Mouse (Mus musculus): Measurements from ENCODE around the gene Tead1.

Gene Tead1

DNA sequence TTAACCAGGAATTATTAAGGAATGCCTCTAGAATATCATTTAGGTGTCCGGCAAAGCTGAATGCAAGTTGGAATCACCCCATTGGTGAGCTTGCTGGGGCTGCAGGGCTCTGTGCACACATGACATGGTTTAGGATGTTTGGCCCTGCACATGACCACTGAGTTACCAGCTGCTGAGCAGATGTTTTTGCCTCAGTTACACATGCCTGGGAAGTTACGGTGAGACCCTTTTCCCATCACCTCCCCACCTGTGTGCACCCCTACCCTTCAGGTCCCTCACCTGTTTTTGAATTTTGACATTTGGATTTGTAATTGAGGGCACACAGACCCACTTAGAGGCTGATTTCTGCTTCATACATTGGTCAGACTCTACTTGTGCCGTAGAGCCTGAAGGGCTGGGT is 6.9 kb downstream of the Tead1 start:
- DNase-seq (ENCODE audit: extremely low spot score, low spot score) = no peak

DNA sequence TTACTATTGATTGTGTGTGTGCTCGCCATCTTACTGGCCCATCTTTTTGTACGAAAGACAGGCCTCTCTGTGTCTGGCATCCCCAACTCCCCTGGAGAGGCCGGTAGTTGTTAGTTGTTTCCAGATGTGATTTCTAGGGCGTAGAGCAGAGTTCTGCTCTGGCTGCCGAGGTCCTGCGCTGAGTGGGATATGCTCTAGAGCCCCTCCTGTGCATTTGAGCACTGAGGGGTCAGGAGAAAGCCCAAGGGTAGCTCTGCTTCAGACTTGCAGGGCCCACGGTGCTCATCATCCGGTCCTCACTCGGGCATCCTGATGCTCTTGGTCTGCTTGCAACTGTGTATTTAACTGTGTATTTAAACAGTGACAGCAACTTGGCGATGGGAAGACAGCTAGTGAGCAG is 7.5 kb downstream of the Tead1 start:
- DNase-seq (ENCODE audit: extremely low spot score, low spot score) = peak; percentile 49

DNA sequence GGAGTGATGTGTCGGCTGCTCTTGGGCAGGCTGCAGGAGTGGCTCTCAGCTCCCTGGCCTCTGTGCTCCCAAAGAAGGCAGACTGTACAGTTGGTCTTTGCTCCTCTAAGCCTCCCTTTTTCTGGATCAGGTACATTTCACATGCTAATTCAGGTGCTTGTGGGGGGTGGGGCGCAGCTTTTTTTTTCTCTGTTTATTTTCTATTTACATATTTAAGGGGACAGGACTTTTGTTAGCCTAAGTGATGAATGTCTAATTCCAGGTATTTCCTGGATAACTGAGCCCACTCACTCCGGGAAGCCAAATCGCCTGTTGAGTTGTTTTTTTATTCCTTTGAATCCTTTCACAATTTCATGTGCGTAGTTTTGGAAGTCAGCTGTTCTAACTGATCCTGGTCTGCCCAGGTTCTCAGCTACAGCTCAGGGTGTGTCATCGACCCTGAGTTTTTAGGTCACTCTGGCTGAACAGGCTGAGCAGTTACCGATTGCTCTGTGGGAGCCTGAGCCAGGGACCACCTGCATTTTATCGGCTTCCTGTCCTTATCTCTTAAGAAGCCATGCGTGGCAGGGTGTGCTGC is 9.4 kb downstream of the Tead1 start:
- no peak for DNase-seq (ENCODE audit: extremely low spot score, low spot score)

DNA sequence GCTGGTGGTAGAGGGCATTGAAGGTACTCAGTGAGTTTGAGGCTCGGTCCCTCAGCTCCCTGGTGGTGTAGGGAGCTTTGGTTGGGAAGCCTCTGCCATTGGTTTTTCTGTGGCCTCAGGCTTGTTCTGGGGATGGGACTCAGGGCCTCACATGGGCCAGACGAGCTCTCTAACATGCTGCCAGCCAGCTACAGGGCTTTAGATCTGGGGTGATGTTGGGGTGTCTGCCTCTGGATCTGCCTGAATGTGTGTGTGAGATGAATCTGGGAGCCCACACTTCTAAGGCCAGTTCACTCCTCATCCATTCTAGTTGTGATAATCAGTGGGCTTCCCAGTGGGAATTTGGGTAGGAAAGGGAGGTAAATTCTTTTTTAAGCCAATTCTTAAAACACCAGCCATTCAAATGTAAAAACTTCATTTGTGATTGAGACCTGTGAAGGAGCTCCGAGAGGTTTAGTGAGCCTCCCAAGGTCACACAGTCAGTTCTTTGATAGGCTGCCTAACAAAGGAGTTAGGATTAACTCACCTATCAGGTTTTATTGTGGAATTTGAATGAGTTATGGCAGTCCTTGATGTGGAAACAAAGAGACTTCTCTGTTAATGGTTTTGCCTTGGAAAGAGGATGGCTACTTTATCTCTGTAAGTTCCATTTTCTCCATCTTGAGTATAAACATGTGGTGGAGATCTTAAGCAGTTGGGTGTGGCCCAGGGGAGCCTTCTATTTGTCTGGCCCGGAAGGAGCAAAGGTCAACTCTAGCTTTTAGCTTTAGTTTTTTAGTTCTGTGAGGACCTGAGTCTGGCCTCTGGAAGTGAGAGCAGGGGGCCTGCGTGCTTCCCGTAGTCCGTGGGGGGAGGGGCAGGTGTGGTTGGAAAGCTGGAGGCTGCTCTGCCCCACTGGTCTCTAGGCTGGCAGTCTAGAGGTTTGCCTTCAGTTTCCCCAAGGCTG is 12.0 kb downstream of the Tead1 start:
- DNase-seq (ENCODE audit: extremely low spot score, low spot score) = no peak

DNA sequence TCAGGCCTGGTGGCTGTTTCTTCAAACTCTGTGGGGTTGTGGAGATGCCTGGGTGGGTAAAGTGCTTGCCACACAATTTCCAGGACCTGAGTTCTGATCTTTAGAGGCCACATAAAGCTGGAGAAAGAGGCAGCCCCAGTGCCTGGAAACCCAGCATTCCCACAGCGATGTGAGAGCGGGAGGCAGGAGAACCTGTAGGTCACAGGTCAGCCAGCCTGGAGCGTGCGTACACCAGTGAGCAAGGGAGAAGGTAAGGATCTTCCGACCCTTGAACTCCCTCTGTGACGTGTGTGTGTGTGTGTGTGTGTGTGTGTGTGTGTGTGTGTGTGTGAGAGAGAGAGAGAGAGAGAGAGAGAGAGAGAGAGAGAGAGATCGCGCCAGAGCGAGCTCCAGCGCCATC is 14.4 kb downstream of the Tead1 start:
- DNase-seq (ENCODE audit: extremely low spot score, low spot score) = no peak

DNA sequence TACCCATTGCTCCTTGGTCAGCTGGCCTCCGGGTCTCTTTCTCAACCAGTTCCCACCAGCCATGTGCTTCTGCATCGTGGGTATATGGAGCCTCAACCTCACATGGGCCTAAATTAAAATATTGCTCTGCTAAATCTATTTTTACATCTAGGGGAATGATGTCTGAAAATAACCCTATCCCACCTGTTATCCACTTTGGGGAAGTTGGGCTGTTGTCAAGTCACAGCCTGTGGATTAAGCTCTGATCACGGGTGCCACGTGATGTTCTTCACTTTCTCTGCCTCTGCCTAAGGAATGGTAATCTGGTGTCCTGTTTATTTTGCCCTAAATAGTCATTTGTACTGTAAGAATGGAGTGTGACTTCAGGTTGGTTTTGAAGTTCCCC is 17.7 kb downstream of the Tead1 start:
- no peak for DNase-seq (ENCODE audit: extremely low spot score, low spot score)

DNA sequence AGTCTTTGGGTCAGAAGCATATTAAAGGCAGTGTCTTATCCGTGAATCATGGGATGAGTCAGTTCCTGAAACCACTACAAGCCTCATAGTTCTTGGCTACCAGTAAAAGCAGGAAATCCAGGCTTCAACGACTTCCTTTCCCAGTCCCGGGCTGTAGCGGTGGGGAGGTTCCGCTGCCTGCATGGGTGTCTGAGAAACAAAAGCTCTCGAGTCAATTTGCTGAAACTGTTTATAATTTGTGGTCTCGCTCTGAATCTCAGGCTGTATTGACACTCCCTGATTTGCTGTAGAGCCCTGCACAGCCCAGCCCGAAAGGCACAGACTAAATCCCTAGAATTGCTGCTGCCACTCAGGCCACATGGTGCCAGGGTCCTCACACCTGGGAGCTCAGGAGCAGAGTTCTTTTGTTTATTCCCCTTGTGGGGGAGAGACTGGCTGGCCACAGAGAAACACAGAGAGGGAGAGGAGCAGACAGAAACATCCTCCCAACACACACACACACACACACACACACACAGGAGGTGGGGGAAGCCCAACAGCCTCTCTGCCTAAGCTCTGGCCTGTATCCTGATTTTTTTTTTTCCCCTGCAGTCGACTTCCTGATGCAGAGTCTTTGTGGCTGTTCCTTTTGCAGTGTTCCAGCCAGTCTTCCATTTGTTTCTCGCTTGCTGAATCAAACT is 18.2 kb downstream of the Tead1 start:
- no peak for DNase-seq (ENCODE audit: extremely low spot score, low spot score)

DNA sequence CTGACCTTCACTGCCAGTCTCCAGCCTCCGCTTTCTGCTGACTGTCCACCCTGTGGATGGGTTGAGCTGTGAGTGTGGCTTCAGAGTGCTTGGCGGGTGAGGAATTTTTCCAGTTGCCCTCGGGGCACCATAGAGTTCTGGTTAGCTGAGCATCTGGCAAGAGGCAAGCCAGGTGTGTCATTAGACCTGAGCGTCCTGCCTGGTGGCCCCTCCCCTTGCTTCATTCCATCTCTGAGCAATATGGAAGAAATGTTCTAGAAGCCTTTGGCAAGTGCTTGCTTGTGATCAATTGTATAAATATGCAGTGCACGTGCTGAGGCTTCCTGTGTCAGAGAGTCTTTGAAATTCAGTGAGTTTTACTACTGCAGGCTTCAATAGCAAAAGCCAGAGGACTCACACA is 21.0 kb downstream of the Tead1 start:
- DNase-seq (ENCODE audit: extremely low spot score, low spot score) = no peak

DNA sequence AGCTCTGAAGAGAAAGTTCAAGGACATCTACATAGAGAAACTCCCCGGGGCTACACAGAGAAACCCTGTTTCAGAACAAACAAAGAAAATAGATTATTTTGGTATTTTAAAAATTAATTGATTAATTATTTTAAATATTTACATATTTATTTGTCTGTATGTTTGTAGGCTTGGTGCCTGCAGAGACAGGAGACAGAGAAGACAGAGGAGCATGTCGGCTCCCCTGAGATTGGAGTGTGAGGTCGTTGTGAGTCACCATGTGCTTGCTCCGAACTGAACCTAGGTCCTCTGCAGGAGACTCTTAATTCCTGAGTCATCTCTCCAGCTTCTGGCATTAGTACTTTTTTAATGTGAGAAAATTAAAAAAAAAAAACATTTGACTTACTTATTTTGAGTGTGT is 24.2 kb downstream of the Tead1 start:
- no peak for DNase-seq (ENCODE audit: extremely low spot score, low spot score)

DNA sequence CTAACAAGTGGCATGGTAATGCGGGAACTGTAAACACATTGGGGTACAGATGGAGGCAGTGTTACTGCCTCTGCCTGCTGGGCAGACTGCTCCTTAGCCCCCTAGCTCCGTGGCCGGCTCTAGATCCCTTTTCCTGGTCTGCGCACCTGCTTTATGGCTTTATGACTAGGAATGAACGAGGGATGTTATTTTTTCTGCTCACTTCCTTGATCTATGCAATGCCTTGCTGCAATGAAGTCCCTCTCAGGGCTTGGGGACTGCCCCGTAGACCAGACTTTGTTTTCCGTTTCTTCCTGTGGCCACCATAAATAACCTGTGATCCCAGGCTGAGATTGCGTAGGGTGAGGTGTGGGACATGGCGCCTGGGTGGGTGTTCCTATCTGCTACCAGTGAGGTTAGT is 26.8 kb downstream of the Tead1 start:
- no peak for DNase-seq (ENCODE audit: extremely low spot score, low spot score)

DNA sequence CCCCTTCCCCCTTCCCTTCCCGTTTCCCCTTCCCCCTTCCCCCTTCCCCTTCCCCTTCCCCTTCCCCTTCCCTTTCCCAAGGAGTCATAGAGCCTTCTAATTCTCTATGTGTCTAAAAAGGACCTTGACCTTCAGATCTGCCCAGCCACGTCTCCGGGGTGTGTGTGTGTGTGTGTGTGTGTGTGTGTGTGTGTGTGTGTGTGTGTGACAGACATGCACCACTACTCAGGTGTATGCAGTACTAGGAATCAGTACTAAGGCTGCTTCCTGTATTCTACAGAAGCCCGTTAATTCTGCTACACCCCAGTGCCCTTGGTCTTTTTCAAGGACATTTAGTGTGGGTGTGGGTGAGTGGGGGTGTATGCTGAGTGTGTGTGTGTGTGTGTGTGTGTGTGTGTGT is 27.6 kb downstream of the Tead1 start:
- no peak for DNase-seq (ENCODE audit: extremely low spot score, low spot score)

DNA sequence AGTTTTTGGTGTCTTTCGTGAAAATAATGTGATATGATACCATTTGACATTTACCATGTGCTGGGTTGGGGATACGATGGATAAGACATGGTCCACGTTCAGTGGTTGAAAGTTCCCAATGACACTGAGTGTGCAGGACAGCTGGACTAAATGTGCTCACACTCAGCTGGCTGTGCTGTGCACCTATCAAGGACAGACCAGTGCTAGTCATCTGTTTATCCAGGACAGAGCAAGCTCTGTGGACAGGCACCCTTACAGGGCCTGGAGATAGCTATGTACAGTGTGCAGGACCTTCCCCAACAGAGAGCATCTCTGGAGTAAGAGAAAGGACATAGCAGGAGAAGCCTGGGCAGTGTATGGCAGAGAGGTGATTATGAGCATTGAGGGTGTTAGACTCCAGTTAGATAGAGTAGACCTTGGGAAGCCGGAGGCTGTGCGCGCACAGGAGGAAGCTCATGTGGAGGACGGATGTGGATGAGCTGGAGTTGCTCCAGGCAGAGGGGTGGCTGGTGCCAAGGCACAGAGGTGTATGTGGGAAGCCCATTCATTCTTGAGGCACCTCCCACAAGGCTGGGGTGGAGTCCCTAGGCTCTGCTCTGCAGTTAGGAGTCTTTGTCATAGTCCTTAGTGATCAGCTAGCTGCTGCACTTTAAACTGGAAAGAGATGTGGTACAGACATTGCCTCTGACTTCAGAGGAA is 31.4 kb downstream of the Tead1 start:
- no peak for DNase-seq (ENCODE audit: extremely low spot score, low spot score)

DNA sequence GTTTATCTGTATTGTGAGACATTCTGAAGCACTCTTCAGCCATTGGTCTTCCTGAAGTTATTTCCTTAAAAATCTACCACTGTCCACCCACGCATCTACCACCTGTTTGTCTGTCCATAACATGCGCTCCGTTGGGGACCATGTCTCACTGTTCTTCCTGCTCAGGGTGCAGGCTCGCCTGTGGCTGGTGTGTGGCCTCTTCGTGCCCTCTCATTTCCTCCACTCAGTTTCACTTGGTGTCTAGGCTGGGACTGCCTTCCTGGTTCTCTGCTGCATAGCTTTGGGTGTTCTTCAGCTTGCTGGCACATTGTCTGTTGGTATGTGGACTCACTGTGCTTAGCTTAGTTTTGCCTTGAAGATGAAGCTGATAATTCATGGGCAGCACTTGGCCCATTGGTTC is 32.9 kb downstream of the Tead1 start:
- no peak for DNase-seq (ENCODE audit: extremely low spot score, low spot score)

DNA sequence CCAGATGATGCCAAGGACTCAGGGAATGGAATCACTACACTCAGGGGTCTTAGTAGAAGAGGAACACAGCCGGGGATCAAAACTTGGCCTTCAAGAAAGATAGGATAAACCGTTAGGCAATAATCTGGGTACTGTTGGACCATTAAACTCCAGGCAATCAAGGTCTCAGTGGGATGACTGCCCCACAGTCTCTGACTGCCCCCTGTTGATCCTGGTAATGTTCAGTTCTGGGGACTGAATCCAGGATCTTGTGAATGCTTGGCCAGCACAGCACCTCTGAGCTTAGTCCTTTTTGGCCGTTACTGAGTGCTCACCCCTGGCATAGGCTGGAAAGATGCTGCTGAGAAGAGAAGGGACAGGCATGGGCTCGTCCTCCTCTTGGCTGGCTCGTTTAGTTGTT is 34.4 kb downstream of the Tead1 start:
- no peak for DNase-seq (ENCODE audit: extremely low spot score, low spot score)

DNA sequence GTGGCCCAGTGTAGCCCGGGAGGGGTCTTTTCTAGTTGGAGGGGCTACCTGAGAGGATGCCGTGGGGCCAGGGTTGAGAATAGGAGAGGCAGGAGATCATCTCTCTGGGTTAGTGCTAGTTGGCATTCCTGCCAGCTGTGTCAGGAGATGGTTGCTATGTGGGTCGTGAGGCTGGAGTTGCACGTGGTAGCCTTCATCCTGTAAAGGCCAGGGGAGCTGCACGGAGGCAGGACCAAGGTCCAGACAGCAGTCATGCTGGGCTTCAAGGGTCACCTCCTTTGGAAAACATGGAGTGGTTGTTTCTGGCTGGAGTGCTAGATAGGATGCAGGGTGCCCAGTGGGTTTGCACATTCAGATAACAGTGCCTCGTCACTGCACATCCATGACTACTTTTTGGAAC is 35.7 kb downstream of the Tead1 start:
- DNase-seq (ENCODE audit: extremely low spot score, low spot score) = no peak

DNA sequence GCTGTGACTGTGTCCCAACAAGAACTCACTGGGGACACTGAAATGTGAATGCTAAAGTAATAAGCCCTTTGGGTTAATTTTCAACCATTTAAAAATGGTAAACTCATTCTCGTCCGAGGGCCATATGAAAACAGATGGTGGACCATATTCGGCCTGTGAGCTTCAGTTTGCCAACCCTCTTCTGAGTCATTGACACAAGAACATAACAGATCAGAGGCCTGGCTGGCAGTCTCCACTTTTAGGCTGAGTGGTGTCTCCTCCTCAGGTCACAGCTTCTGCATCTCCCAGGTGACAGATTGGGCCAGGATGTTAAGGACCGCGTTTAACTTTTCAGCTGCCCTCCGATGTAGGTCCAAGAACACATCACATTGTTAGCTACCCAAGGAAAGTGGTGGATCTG is 37.6 kb downstream of the Tead1 start:
- no peak for DNase-seq (ENCODE audit: extremely low spot score, low spot score)

DNA sequence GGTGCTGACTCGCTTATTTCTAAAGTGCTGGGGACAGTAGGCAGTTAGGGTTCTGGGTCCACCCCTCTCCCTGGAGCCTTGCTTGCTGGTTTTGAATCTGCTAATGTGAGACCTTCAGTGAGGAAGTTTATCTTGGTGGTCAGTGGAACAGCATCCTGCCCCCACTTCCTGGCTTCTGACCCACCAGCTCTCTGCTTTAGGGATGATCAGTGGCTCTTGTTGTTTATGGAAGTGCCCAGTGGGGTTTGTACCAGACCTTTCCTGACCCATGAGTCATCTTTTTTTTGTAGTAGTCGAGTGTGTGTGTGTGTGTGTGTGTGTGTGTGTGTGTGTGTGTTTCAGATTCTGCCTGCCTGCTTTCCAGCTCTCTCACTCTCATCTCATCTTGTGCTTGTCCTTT is 38.6 kb downstream of the Tead1 start:
- DNase-seq (ENCODE audit: extremely low spot score, low spot score) = no peak

DNA sequence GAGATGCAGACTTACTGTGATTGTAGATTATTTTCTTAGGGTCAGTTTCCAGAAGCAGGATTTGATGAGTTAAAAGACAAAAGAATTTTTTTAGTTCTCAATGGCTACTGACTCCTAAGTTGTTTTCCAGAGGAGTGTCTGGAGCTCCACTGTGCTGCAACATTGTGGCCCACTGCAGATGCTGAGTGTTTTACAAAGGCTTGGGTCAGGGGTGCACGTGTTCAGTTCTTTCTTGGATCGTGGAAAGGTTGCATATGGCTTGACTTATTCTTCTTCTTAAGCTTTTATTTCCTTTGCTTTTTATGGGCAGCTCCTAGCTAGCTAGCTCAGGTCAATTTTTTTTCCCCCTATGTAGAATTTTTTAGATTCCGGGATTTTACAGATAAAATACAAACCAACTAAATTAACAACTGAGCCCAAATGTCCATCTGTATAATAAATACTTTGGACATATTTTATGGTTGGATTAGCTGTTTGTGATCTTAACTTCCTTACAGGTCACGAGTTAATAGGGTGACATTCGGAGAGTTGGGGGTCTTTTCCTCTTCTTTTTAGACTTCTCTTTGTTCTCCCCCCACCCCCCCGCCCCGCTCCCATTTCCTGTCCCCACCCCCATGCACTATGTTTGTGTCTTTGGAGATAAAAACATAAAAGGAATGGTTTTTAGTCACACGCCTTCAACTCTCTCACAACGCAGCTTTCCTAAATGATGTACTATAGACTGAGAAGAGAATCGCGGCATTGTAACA is 40.5 kb downstream of the Tead1 start:
- no peak for DNase-seq (ENCODE audit: extremely low spot score, low spot score)

DNA sequence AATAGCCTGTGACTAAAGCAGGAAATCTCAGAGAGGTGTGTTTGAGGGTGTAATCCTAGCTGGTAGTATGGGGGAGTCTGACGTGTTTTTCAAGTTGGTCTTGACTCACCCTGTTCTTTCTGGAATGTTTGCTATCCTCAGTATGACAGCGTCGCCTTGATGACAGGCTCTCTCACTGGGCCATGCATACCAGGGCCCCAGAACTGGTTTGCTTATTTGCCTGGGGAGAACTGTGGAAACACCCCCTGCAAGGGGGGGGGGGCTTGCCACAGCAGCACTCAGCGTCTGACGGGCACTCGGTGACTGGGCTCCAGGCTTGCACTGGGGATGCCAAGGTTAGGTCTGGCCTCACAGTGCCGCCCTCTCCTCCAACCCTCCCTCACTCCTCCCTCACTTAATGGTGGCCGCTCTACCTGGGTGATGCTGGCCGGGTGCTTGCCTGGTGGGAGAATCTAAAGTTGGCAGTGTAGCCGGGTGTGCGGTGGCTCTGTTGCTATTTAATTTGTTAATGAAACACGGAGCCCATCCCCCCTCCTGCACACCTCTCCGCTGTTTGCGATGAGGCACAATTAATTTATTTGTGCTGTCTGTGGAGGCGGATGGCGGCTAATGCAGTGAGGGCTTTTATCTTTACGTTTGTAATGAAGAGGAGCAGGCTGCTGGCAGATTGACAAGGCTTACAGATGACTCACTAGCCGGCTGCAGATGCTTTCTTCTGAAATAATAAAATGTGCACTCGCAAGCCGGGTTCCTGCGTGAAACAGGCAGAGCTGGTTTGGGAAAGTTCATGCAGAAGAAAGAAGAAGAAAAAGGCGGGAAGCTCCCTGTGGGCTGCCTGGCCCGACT is 41.2 kb downstream of the Tead1 start:
- DNase-seq (ENCODE audit: extremely low spot score, low spot score) = no peak

DNA sequence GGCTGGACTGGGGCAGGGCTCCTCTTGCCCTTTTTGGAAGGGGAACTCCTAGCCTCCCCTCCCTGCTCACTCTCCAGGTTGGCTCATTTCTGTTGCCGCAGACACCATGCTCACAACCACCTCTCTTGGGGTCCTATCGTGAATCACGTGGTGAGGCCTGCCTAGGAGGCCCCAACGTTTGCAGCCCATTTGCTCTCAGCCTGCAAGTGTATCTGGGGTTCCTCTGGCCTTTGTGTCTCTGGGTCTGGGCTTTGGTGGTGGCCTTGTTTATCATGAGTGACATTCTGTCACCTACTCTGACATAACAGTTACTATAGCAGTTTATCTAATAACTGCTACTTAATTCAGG is 41.8 kb downstream of the Tead1 start:
- DNase-seq (ENCODE audit: extremely low spot score, low spot score) = no peak

Data from neural tube, embryonic 10.5 days (tissue).